Comparison of ENCODE assay signal across 10 mouse cellular contexts in genomic region chr7:126766201-126766600, GRCm38 (mm10). TPM values are rescaled to one million over a fixed set of nuclear protein-coding genes. Genes with fewer than 3 reads are reported as not detected.
DNase-seq lines count a peak whose midpoint lies in the region; ATAC-seq and TF ChIP-seq lines count a peak whose summit lies in the region.
"Had no signal": no experiment of that assay in that cellular context is flagged by ENCODE, and none has a peak within 500 bp of the region (broad histone marks: within the 10 kb centered on the region; RNA-seq: fewer than 3 reads in every experiment).

TSS of gene Gdpd3 (plus strand) at chr7:126766334.

- H3K9me3 ChIP-seq in kidney, postnatal 0 days (replicated peaks; ENCODE audit: low read length): no peaks in the 10 kb centered on the region
- H3K9me3 ChIP-seq: neural tube, embryonic 13.5 days had no signal

- 0 out of 2 replicates have a peak within 1 kb of the TSS, but pooled peaks have one; percentile 4 for H3K9ac ChIP-seq in kidney, postnatal 0 days (ENCODE audit: low read depth, low read length)
- H3K9ac ChIP-seq: neural tube, embryonic 13.5 days had no signal

- TF ChIP-seq CTCF in kidney, postnatal 0 days (IDR thresholded peaks at IDR 0.05; ENCODE audit: low read depth): no peak
- no peak for TF ChIP-seq CTCF in small intestine, adult 2 months (IDR thresholded peaks at IDR 0.05; ENCODE audit: extremely low read depth, insufficient read length, insufficient replicate concordance, low read depth, low read length)

- 0 out of 2 replicates have a peak, but pooled peaks cover 3% of the 10 kb centered on the region for H3K4me1 ChIP-seq in kidney, postnatal 0 days (replicated peaks; ENCODE audit: insufficient read depth, low read length)
- H3K4me1 ChIP-seq in small intestine, adult 2 months (ENCODE audit: control insufficient read depth, insufficient read depth, insufficient read length, low read length): peaks cover 16% of the 10 kb centered on the region

- no peak for TF ChIP-seq POLR2A in small intestine, adult 2 months (IDR thresholded peaks at IDR 0.05; ENCODE audit: low read depth, low read length)

- 83% methylated on average over 16 of the region's 16 CpGs for WGBS in kidney, postnatal 0 days
- WGBS in small intestine, adult 2 months: 53% methylated on average over 16 of the region's 16 CpGs

- peak; percentile 39 for DNase-seq in cerebellum, adult 9-11 months
- no peak for DNase-seq in cerebellum, postnatal 10 days
- peak; percentile 43 to 84 for DNase-seq in spleen, postnatal 10 days (ENCODE audit: low spot score in 2 of 2)
- DNase-seq in spleen, adult 12 weeks (ENCODE audit: low spot score): no peak
- DNase-seq in kidney, postnatal 0 days (ENCODE audit: low spot score): no peak
- no peak for DNase-seq in adipocyte (ENCODE audit: low spot score)
- DNase-seq in B cell, adult 2 months: no peak
- DNase-seq: heart, postnatal 36 days had no signal

- H3K27me3 ChIP-seq in kidney, postnatal 0 days (ENCODE audit: insufficient read depth, low read length): no peaks in the 10 kb centered on the region
- no peaks in the 10 kb centered on the region for H3K27me3 ChIP-seq in small intestine, adult 2 months (ENCODE audit: control insufficient read depth, insufficient read depth, low read length)
- H3K27me3 ChIP-seq: neural tube, embryonic 13.5 days had no signal

- H3K4me2 ChIP-seq in kidney, postnatal 0 days (ENCODE audit: low read length): no peak within 1 kb of the TSS
- H3K4me2 ChIP-seq: neural tube, embryonic 13.5 days had no signal

- peak; percentile 33; the same call in 1 of the 2 replicates for ATAC-seq in kidney, postnatal 0 days (replicated peaks; ENCODE audit: low FRiP score, low read depth)

- peaks cover 77% of the 10 kb centered on the region for H3K36me3 ChIP-seq in kidney, postnatal 0 days (ENCODE audit: insufficient read depth, low read length)
- H3K36me3 ChIP-seq in small intestine, adult 2 months (ENCODE audit: control insufficient read depth, insufficient read depth, low read length): peaks cover 78% of the 10 kb centered on the region

- no peak within 1 kb of the TSS; the same call in 1 of the 2 replicates for H3K27ac ChIP-seq in kidney, postnatal 0 days
- no peak within 1 kb of the TSS for H3K27ac ChIP-seq in small intestine, adult 2 months (ENCODE audit: insufficient read depth, low read depth, low read length)
- H3K27ac ChIP-seq: neural tube, embryonic 13.5 days had no signal

- no peak within 1 kb of the TSS for H3K4me3 ChIP-seq in kidney, postnatal 0 days (replicated peaks; ENCODE audit: low read depth, low read length)
- no peak within 1 kb of the TSS for H3K4me3 ChIP-seq in small intestine, adult 2 months (ENCODE audit: low read depth, low read length)
- H3K4me3 ChIP-seq: neural tube, embryonic 13.5 days had no signal

RNA-seq across cellular contexts. Expression of gene Gdpd3, which starts in this region (rescaled TPM):
- polyA plus RNA-seq in kidney, postnatal 0 days (2015; fragmentation: Nextera tagmentation; extraction: Ambion mirVana): 3.7 and 6.4 TPM in 2 replicates
- 5.0 and 24.4 TPM in 2 replicates for polyA plus RNA-seq in small intestine, adult 2 months (2012; rRNA removed)

Comparison
In these comparisons a context has a peak if more than half of its experiments do, and no peak if none do; other contexts are left out.
1. DNase-seq: peak in cerebellum, adult 9-11 months (single experiment) and spleen, postnatal 10 days (2 of 2); none in cerebellum, postnatal 10 days (0 of 2), spleen, adult 12 weeks (single experiment), kidney, postnatal 0 days (single experiment), adipocyte (single experiment) and B cell, adult 2 months (0 of 2).